Mouse (Mus musculus): ENCODE measurements around the gene Cd72. TPM values are rescaled to one million over a fixed set of nuclear protein-coding genes. Genes with fewer than 3 reads are reported as not detected.
"Not testable (repeated sequence)": the region's sequence is repeated elsewhere in the genome, so short reads cannot be mapped to it uniquely, and the experiment has no call there.

Cd72 gene
- total RNA-seq, 1 experiment, result 0.40 TPM

- Histone ChIP-seq H3K9me3 (ENCODE audit: control insufficient read depth, insufficient read depth, low read depth, low read length) (no peaks in the 10 kb centered on the region), H3K36me3 (ENCODE audit: control insufficient read depth, insufficient read depth, low read length, poor library complexity, severe bottlenecking) (0 out of 2 replicates have a peak, but pooled peaks cover 2% of the 10 kb centered on the region), H3K4me1 (ENCODE audit: control insufficient read depth in 2 of 2, insufficient read depth in 2 of 2, low read length in 2 of 2, poor library complexity in 1 of 2) (peaks cover 0 to 2% of the 10 kb centered on the region in 2 experiments; a peak in 1 of 4 replicates), H3K9ac (ENCODE audit: insufficient read depth, low read depth, low read length, poor library complexity, severe bottlenecking) (no peak overlapping the region), H3K27ac (ENCODE audit: insufficient read depth, low read depth, low read length, poor library complexity, severe bottlenecking) (no peak overlapping the region), H3K4me3 (ENCODE audit: insufficient read depth in 1 of 2, low read depth in 1 of 2, low read length in 2 of 2, poor library complexity in 1 of 2, severe bottlenecking in 1 of 2) (no peak overlapping the region)
- DNase-seq (ENCODE audit: low read depth, low spot score), result no peak
- TF ChIP-seq MAFK (IDR thresholded peaks at IDR 0.05; ENCODE audit: insufficient read depth, low read depth, low read length) (no peak), ZC3H11A (IDR thresholded peaks at IDR 0.05; ENCODE audit: borderline replicate concordance, low read depth, low read length) (no peak), ZNF384 (IDR thresholded peaks at IDR 0.05; ENCODE audit: low read depth, low read length) (no peak), CHD2 (IDR thresholded peaks at IDR 0.05; ENCODE audit: low read depth, low read length) (no peak), HCFC1 (IDR thresholded peaks at IDR 0.05; ENCODE audit: borderline replicate concordance, insufficient read depth, low read length) (no peak)
- in situ Hi-C loops (cut with MboI; ENCODE audit: low sequenced_read_pairs in 2 of 2, unreplicated experiment in 2 of 2), result no loop called here
Measured at GRCm38 (mm10) chr4:43490801-43491200, 36.4 kb upstream of the Cd72 start.

DNA sequence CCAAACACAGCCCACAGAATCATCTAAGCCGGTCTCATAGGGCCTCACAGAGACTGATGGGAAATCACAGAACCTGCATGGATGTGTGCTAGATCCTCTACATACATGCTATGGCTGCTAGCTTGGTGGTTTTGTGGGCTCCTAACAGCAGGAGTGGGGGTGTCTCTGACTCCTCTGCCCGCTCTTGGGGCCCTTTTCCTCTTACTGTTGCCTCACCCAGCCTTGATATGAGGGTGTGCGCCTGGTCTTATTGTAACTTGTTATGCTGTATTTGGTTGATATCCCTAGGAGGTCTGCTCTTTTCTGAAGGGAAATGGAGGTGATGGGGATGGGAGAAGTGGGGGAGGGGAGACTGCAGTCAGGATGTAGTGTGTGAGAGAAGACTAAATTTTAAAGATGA is 35.2 kb upstream of the Cd72 start:
- Histone ChIP-seq H3K9me3 (ENCODE audit: control insufficient read depth, insufficient read depth, low read depth, low read length) (no peaks in the 10 kb centered on the region), H3K36me3 (ENCODE audit: control insufficient read depth, insufficient read depth, low read length, poor library complexity, severe bottlenecking) (no peaks in the 10 kb centered on the region), H3K4me3 (ENCODE audit: insufficient read depth in 1 of 2, low read depth in 1 of 2, low read length in 2 of 2, poor library complexity in 1 of 2, severe bottlenecking in 1 of 2) (no peak overlapping the region), H3K4me1 (ENCODE audit: control insufficient read depth in 2 of 2, insufficient read depth in 2 of 2, low read length in 2 of 2, poor library complexity in 1 of 2) (peaks cover 0 to 2% of the 10 kb centered on the region in 2 experiments; a peak in 1 of 4 replicates), H3K27ac (ENCODE audit: insufficient read depth, low read depth, low read length, poor library complexity, severe bottlenecking) (no peak overlapping the region), H3K9ac (ENCODE audit: insufficient read depth, low read depth, low read length, poor library complexity, severe bottlenecking) (no peak overlapping the region)
- in situ Hi-C loops (cut with MboI; ENCODE audit: low sequenced_read_pairs in 2 of 2, unreplicated experiment in 2 of 2), result loop anchor here in 1 of 2 experiments (5.0 kb wide), 1 partner anchor 57 kb away; no protein-coding TSS in a partner anchor
- DNase-seq (ENCODE audit: low read depth, low spot score), result no peak
- TF ChIP-seq CHD2 (IDR thresholded peaks at IDR 0.05; ENCODE audit: low read depth, low read length), result no peak
- TF ChIP-seq MAFK (IDR thresholded peaks at IDR 0.05; ENCODE audit: insufficient read depth, low read depth, low read length), result no peak
- no peak for TF ChIP-seq ZNF384 (IDR thresholded peaks at IDR 0.05; ENCODE audit: low read depth, low read length)
- no peak for TF ChIP-seq ZC3H11A (IDR thresholded peaks at IDR 0.05; ENCODE audit: borderline replicate concordance, low read depth, low read length)
- no peak for TF ChIP-seq HCFC1 (IDR thresholded peaks at IDR 0.05; ENCODE audit: borderline replicate concordance, insufficient read depth, low read length)

GRCm38 (mm10) chr4:43485666-43486065 is 31.2 kb upstream of the Cd72 start:
- not testable (repeated sequence) for H3K9ac ChIP-seq (ENCODE audit: insufficient read depth, low read depth, low read length, poor library complexity, severe bottlenecking); H3K4me3 ChIP-seq (ENCODE audit: insufficient read depth in 1 of 2, low read depth in 1 of 2, low read length in 2 of 2, poor library complexity in 1 of 2, severe bottlenecking in 1 of 2); DNase-seq (ENCODE audit: low read depth, low spot score); H3K9me3 ChIP-seq (ENCODE audit: control insufficient read depth, insufficient read depth, low read depth, low read length); H3K4me1 ChIP-seq (ENCODE audit: control insufficient read depth in 2 of 2, insufficient read depth in 2 of 2, low read length in 2 of 2, poor library complexity in 1 of 2); H3K27ac ChIP-seq (ENCODE audit: insufficient read depth, low read depth, low read length, poor library complexity, severe bottlenecking); H3K36me3 ChIP-seq (ENCODE audit: control insufficient read depth, insufficient read depth, low read length, poor library complexity, severe bottlenecking)
- in situ Hi-C loops (cut with MboI; ENCODE audit: low sequenced_read_pairs in 2 of 2, unreplicated experiment in 2 of 2), result loop anchor here in 1 of 2 experiments (5.0 kb wide), 1 partner anchor 53 kb away; no protein-coding TSS in a partner anchor

DNA sequence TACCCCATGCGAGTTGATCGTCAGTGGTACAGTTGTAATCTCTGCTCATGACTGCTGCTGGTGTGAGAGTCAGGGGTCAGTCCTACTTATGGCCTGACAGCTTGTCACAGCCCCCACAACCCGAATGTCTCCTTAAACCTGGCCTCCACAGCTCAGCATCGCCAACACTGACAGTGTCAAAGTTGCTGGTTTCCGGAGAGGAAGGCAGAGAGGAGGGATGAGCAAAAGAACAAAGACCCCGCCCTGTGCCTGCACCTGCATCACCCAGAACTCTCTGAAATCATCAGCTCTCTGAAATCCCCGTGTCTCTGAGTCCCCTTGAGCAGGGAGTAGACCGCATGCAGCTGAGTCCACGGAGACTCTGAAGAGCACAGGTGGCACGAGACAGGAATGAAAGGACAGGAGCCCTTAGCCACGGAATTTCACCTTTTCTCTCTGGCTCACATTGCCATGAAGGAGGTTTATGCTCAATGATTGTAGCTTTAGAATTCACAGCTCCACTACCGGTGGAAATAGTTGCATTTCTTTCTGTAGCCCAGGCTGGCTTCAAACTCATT is 29.2 kb upstream of the Cd72 start, which contains the start of gene Sit1:
TSS of gene Sit1 (minus strand) at position 200 of the 557 bp plus-strand sequence.
- H3K36me3 ChIP-seq (ENCODE audit: control insufficient read depth, insufficient read depth, low read length, poor library complexity, severe bottlenecking), result no peaks in the 10 kb centered on the region
- in situ Hi-C loops (cut with MboI; ENCODE audit: low sequenced_read_pairs in 2 of 2, unreplicated experiment in 2 of 2), result no loop called here
- DNase-seq (ENCODE audit: low read depth, low spot score), result no peak
- H3K9ac ChIP-seq (ENCODE audit: insufficient read depth, low read depth, low read length, poor library complexity, severe bottlenecking), result no peak within 1 kb of the TSS
- no peak within 1 kb of the TSS for H3K4me3 ChIP-seq (ENCODE audit: insufficient read depth in 1 of 2, low read depth in 1 of 2, low read length in 2 of 2, poor library complexity in 1 of 2, severe bottlenecking in 1 of 2)
- no peaks in the 10 kb centered on the region for H3K9me3 ChIP-seq (ENCODE audit: control insufficient read depth, insufficient read depth, low read depth, low read length)
- H3K27ac ChIP-seq (ENCODE audit: insufficient read depth, low read depth, low read length, poor library complexity, severe bottlenecking), result no peak within 1 kb of the TSS
- TF ChIP-seq ZNF384 (IDR thresholded peaks at IDR 0.05; ENCODE audit: low read depth, low read length), result no peak
- TF ChIP-seq MAFK (IDR thresholded peaks at IDR 0.05; ENCODE audit: insufficient read depth, low read depth, low read length), result no peak
- H3K4me1 ChIP-seq (ENCODE audit: control insufficient read depth in 2 of 2, insufficient read depth in 2 of 2, low read length in 2 of 2, poor library complexity in 1 of 2), result peaks cover 0 to 3% of the 10 kb centered on the region in 2 experiments; a peak in 2 of 4 replicates

GRCm38 (mm10) chr4:43482591-43482990 is 28.2 kb upstream of the Cd72 start:
- Histone ChIP-seq H3K4me1 (ENCODE audit: control insufficient read depth in 2 of 2, insufficient read depth in 2 of 2, low read length in 2 of 2, poor library complexity in 1 of 2) (peaks cover 0 to 6% of the 10 kb centered on the region in 2 experiments; a peak in 2 of 4 replicates), H3K9me3 (ENCODE audit: control insufficient read depth, insufficient read depth, low read depth, low read length) (no peaks in the 10 kb centered on the region), H3K36me3 (ENCODE audit: control insufficient read depth, insufficient read depth, low read length, poor library complexity, severe bottlenecking) (no peaks in the 10 kb centered on the region), H3K27ac (ENCODE audit: insufficient read depth, low read depth, low read length, poor library complexity, severe bottlenecking) (no peak overlapping the region), H3K4me3 (ENCODE audit: insufficient read depth in 1 of 2, low read depth in 1 of 2, low read length in 2 of 2, poor library complexity in 1 of 2, severe bottlenecking in 1 of 2) (no peak overlapping the region), H3K9ac (ENCODE audit: insufficient read depth, low read depth, low read length, poor library complexity, severe bottlenecking) (no peak overlapping the region)
- in situ Hi-C loops (cut with MboI; ENCODE audit: low sequenced_read_pairs in 2 of 2, unreplicated experiment in 2 of 2), result no loop called here
- TF ChIP-seq MAFK (IDR thresholded peaks at IDR 0.05; ENCODE audit: insufficient read depth, low read depth, low read length) (no peak), ZNF384 (IDR thresholded peaks at IDR 0.05; ENCODE audit: low read depth, low read length) (no peak), HCFC1 (IDR thresholded peaks at IDR 0.05; ENCODE audit: borderline replicate concordance, insufficient read depth, low read length) (no peak), ZC3H11A (IDR thresholded peaks at IDR 0.05; ENCODE audit: borderline replicate concordance, low read depth, low read length) (no peak), CHD2 (IDR thresholded peaks at IDR 0.05; ENCODE audit: low read depth, low read length) (no peak)
- DNase-seq (ENCODE audit: low read depth, low spot score), result no peak
